Mouse (Mus musculus) thymus, adult 2 months (tissue): Measurements from ENCODE around the gene Pqlc3. TPM values are rescaled to one million over a fixed set of nuclear protein-coding genes. Genes with fewer than 3 reads are reported as not detected.

Source experiments
- DNase-seq: peaks from one replicate; pipeline ENCODE4 v3.0.0; 2021
- H3K27ac ChIP-seq: fragments of 200-500 bp; 2 replicates; pipeline ENCODE4 v1.5.1; 2012; ENCODE audit warnings: low read length, control low read depth; ENCODE audit not compliant: control insufficient read depth, insufficient read depth
- H3K27me3 ChIP-seq: fragments of 200-500 bp; 2 replicates; pipeline ENCODE4 v1.6.1; 2012; ENCODE audit warnings: mild to moderate bottlenecking, low read length, moderate library complexity, mixed read lengths; ENCODE audit not compliant: control insufficient read depth, insufficient read depth
- H3K36me3 ChIP-seq: fragments of 200-500 bp; 2 replicates; pipeline ENCODE4 v1.6.1; 2012; ENCODE audit warnings: mild to moderate bottlenecking, low read length, moderate library complexity; ENCODE audit not compliant: control insufficient read depth, insufficient read depth
- H3K4me1 ChIP-seq: fragments of 200-500 bp; replicated peaks from 2 replicates; pipeline ENCODE4 v1.6.1; 2012; ENCODE audit warnings: low read length; ENCODE audit not compliant: control insufficient read depth, insufficient read depth
- H3K4me3 ChIP-seq: fragments of 200-500 bp; 2 replicates; pipeline ENCODE4 v1.5.1; 2012; ENCODE audit warnings: mild to moderate bottlenecking, low read length, control low read depth, moderate library complexity; ENCODE audit not compliant: control insufficient read depth, insufficient read depth
- CTCF ChIP-seq: fragments of 200-500 bp; IDR thresholded peaks from 2 replicates; pipeline ENCODE4 v1.5.1; 2012; ENCODE audit warnings: mild to moderate bottlenecking, control low read depth, low read length, moderate library complexity, borderline replicate concordance; ENCODE audit not compliant: control insufficient read depth, poor library complexity, insufficient read depth; ENCODE audit errors: extremely low read depth
- POLR2A ChIP-seq: fragments of 200-500 bp; IDR thresholded peaks from 2 replicates; pipeline ENCODE4 v1.6.1; 2012; ENCODE audit warnings: mild to moderate bottlenecking, low read length, control low read depth, moderate library complexity; ENCODE audit not compliant: control insufficient read depth, poor library complexity, insufficient read depth; ENCODE audit errors: extremely low read depth
- WGBS: fragments of 180-500 bp; shearing (Covaris S2); methylation state at CpG from one replicate; pipeline ENCODE4 v1.1.7; 2018; 5-methylcytosine and 5-hydroxymethylcytosine counted together
- polyA plus RNA-seq: library from polyadenylated mRNA; depleted of rRNA; stranded (reverse); fragments of >200 nt; gene quantifications from 2 replicates; pipeline ENCODE4 v1.2.3, GENCODE M21; 2012

Gene Pqlc3
- polyA plus RNA-seq, 1 experiment, result 114 TPM

- Histone ChIP-seq H3K4me3 (no peak overlapping the region), H3K36me3 (no peaks in the 10 kb centered on the region), H3K4me1 (peaks cover 7% of the 10 kb centered on the region), H3K27me3 (no peaks in the 10 kb centered on the region), H3K27ac (no peak overlapping the region)
- DNase-seq, result no peak
- TF ChIP-seq CTCF, result no peak
- no peak for TF ChIP-seq POLR2A
- 58% methylated on average over 14 of the region's 14 CpGs for WGBS
Observed at GRCm38 (mm10) chr12:17037053-17037610, 36.9 kb upstream of the Pqlc3 start.

- Histone ChIP-seq H3K4me3 (no peak overlapping the region), H3K4me1 (peaks cover 8% of the 10 kb centered on the region), H3K27ac (no peak overlapping the region), H3K27me3 (no peaks in the 10 kb centered on the region), H3K36me3 (no peaks in the 10 kb centered on the region)
- DNase-seq, result no peak
- TF ChIP-seq POLR2A, result no peak
- TF ChIP-seq CTCF, result no peak
- 75% methylated on average over 9 of the region's 9 CpGs for WGBS
Observed at GRCm38 (mm10) chr12:17036532-17036931, 36.3 kb upstream of the Pqlc3 start.

- DNase-seq, result peak; percentile 53
- TF ChIP-seq POLR2A (no peak), CTCF (no peak)
- Histone ChIP-seq H3K27me3 (no peaks in the 10 kb centered on the region), H3K4me1 (peaks cover 8% of the 10 kb centered on the region), H3K27ac (no peak overlapping the region), H3K36me3 (no peaks in the 10 kb centered on the region), H3K4me3 (no peak overlapping the region)
- WGBS, result 47% methylated on average over 2 of the region's 2 CpGs
Observed at GRCm38 (mm10) chr12:17035128-17035527, 34.9 kb upstream of the Pqlc3 start.

DNA sequence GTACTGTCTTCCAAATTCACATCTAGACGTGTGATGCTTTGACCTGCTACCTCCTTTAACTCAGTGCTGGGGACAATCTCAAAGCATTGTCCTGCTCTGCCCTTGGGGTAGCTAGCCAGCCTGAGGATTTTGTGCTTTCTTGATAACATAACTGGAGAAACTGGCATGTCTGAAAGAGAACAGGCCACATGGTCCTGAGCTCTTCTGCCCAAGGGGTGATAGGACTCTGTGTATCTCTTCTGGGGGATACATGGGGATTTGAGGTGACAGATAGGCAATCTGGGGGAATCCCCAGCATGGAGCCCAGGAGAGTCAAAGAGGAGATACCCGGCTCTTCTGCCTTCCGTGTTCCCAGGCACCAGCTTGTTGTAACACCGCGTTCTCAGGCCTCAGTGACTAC, 34.5 kb upstream of the Pqlc3 start:
- TF ChIP-seq CTCF (no peak), POLR2A (no peak)
- Histone ChIP-seq H3K4me3 (no peak overlapping the region), H3K4me1 (peaks cover 8% of the 10 kb centered on the region), H3K27ac (no peak overlapping the region), H3K36me3 (no peaks in the 10 kb centered on the region), H3K27me3 (no peaks in the 10 kb centered on the region)
- DNase-seq, result no peak
- WGBS, result 94% methylated on average over 5 of the region's 5 CpGs

DNA sequence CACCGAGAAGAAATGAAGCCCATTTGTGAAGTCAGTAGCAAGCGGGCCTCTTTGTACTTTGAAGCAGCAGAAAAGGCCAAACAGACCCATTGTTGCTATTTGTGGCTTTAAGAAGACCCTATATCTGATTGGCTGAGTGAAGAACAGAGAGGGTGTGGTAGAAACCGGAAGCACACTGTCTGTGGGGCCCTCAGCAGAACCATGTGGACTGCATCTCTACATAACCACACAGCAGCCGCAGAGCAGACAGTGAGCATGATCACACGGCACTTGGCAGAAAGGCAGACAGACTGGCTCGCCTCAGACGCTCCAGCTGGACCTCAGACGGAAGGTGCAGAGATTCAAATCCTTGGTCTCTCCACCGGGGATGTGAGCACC, 33.2 kb upstream of the Pqlc3 start:
- H3K27ac ChIP-seq, result peak overlapping the region; percentile 25; the same call in 1 of the 2 replicates
- peaks cover 8% of the 10 kb centered on the region for H3K4me1 ChIP-seq
- TF ChIP-seq CTCF (no peak), POLR2A (no peak)
- 50% methylated on average over 9 of the region's 9 CpGs for WGBS
- peak; percentile 18 for DNase-seq
- no peaks in the 10 kb centered on the region for H3K36me3 ChIP-seq
- no peak overlapping the region for H3K4me3 ChIP-seq
- no peaks in the 10 kb centered on the region for H3K27me3 ChIP-seq

- H3K4me1 ChIP-seq, result peaks cover 8% of the 10 kb centered on the region
- 22% methylated on average over 13 of the region's 13 CpGs for WGBS
- peak; percentile 74 for DNase-seq
- H3K36me3 ChIP-seq, result no peaks in the 10 kb centered on the region
- TF ChIP-seq POLR2A, result no peak
- no peak for TF ChIP-seq CTCF
- H3K27me3 ChIP-seq, result no peaks in the 10 kb centered on the region
- peak overlapping the region; percentile 29; the same call in 1 of the 2 replicates for H3K4me3 ChIP-seq
- peak overlapping the region; percentile 34 for H3K27ac ChIP-seq
Observed at GRCm38 (mm10) chr12:17032694-17033463, 32.7 kb upstream of the Pqlc3 start.
